Mouse (Mus musculus) limb, embryonic 12.5 days (tissue): ENCODE results near the gene Lingo2. TPM values are rescaled to one million over a fixed set of nuclear protein-coding genes. Genes with fewer than 3 reads are reported as not detected.

Experiments
- ATAC-seq: fragments of 200-750 bp; cut with Nextera tagmentation; 2 replicates; pipeline ENCODE4 v1.8.0; 2017; ENCODE audit warnings: low read depth, moderate TSS enrichment; ENCODE audit not compliant: insufficient number of reproducible peaks, insufficient read depth, low FRiP score, low TSS enrichment
- H3K27ac ChIP-seq: fragments of 300-500 bp; sonication (generic); 2 replicates; pipeline ENCODE4 v1.5.1; 2016; ENCODE audit warnings: mild to moderate bottlenecking, moderate library complexity
- H3K27me3 ChIP-seq: fragments of 300-500 bp; sonication (generic); 2 replicates; pipeline ENCODE4 v1.6.1; 2016; ENCODE audit warnings: mild to moderate bottlenecking, moderate library complexity
- H3K36me3 ChIP-seq: fragments of 300-500 bp; sonication (generic); 2 replicates; pipeline ENCODE4 v1.6.1; 2016; ENCODE audit warnings: mild to moderate bottlenecking, moderate library complexity
- H3K4me1 ChIP-seq: fragments of 300-500 bp; sonication (generic); replicated peaks from 2 replicates; pipeline ENCODE4 v1.6.1; 2016
- H3K4me2 ChIP-seq: fragments of 300-500 bp; sonication (generic); 2 replicates; pipeline ENCODE4 v1.6.1; 2016; ENCODE audit warnings: mild to moderate bottlenecking, moderate library complexity
- H3K4me3 ChIP-seq: fragments of 300-500 bp; sonication (generic); replicated peaks from 2 replicates; pipeline ENCODE4 v1.5.1; 2016; ENCODE audit warnings: mild to moderate bottlenecking
- H3K9ac ChIP-seq: fragments of 300-500 bp; sonication (generic); replicated peaks from 2 replicates; pipeline ENCODE4 v1.6.1; 2016; ENCODE audit warnings: mild to moderate bottlenecking, moderate library complexity
- H3K9me3 ChIP-seq: fragments of 300-500 bp; sonication (generic); 2 replicates; pipeline ENCODE4 v1.6.1; 2016; ENCODE audit warnings: mild to moderate bottlenecking, moderate library complexity
- WGBS: fragments of 180-500 bp; shearing (Covaris S2); methylation state at CpG from one replicate; pipeline ENCODE4 v1.1.7; 2016; 5-methylcytosine and 5-hydroxymethylcytosine counted together
- polyA plus RNA-seq: library from polyadenylated mRNA; unstranded; fragments of >200 nt; fragmentation: Nextera tagmentation; extraction: Ambion mirVana; gene quantifications from 2 replicates; pipeline ENCODE4 v1.2.1, GENCODE M21; 2016

The Lingo2 gene
- polyA plus RNA-seq, 1 experiment from 2014 or later: 1.4 TPM

- no peak for ATAC-seq
- Histone ChIP-seq H3K27ac (no peak overlapping the region), H3K9ac (no peak overlapping the region), H3K9me3 (peaks cover 5% of the 10 kb centered on the region), H3K4me2 (no peak overlapping the region), H3K4me1 (no peaks in the 10 kb centered on the region), H3K36me3 (no peaks in the 10 kb centered on the region), H3K4me3 (no peak overlapping the region), H3K27me3 (no peaks in the 10 kb centered on the region)
- 73% methylated on average over 7 of the region's 7 CpGs for WGBS
Observed at GRCm38 (mm10) chr4:35823322-35823870, 1128.2 kb downstream of the Lingo2 start.

GRCm38 (mm10) chr4:35820701-35821100, 1130.8 kb downstream of the Lingo2 start:
- H3K9me3 ChIP-seq: no peaks in the 10 kb centered on the region
- H3K36me3 ChIP-seq: no peaks in the 10 kb centered on the region
- ATAC-seq: no peak
- 89% methylated on average over 1 of the region's 1 CpGs for WGBS
- H3K4me1 ChIP-seq: no peaks in the 10 kb centered on the region
- no peak overlapping the region for H3K4me3 ChIP-seq
- H3K9ac ChIP-seq: no peak overlapping the region
- no peak overlapping the region for H3K27ac ChIP-seq
- H3K27me3 ChIP-seq: no peaks in the 10 kb centered on the region
- H3K4me2 ChIP-seq: no peak overlapping the region

- H3K4me2 ChIP-seq: no peak overlapping the region
- no peak overlapping the region for H3K9ac ChIP-seq
- H3K27ac ChIP-seq: no peak overlapping the region
- no peaks in the 10 kb centered on the region for H3K4me1 ChIP-seq
- WGBS: 83% methylated on average over 1 of the region's 1 CpGs
- ATAC-seq: no peak
- no peaks in the 10 kb centered on the region for H3K36me3 ChIP-seq
- no peaks in the 10 kb centered on the region for H3K27me3 ChIP-seq
- H3K4me3 ChIP-seq: no peak overlapping the region
- no peaks in the 10 kb centered on the region for H3K9me3 ChIP-seq
Observed at GRCm38 (mm10) chr4:35814698-35815097, 1136.8 kb downstream of the Lingo2 start.

GRCm38 (mm10) chr4:35807497-35808210, 1143.9 kb downstream of the Lingo2 start:
- H3K9me3 ChIP-seq: no peaks in the 10 kb centered on the region
- ATAC-seq: peak; percentile 42
- H3K4me2 ChIP-seq: no peak overlapping the region
- H3K27ac ChIP-seq: no peak overlapping the region
- H3K4me1 ChIP-seq: 0 out of 2 replicates have a peak, but pooled peaks cover 4% of the 10 kb centered on the region
- no peaks in the 10 kb centered on the region for H3K27me3 ChIP-seq
- WGBS: 65% methylated on average over 6 of the region's 6 CpGs
- H3K4me3 ChIP-seq: no peak overlapping the region
- no peak overlapping the region for H3K9ac ChIP-seq
- H3K36me3 ChIP-seq: no peaks in the 10 kb centered on the region

- no peak overlapping the region for H3K4me3 ChIP-seq
- H3K9me3 ChIP-seq: no peaks in the 10 kb centered on the region
- no peak overlapping the region for H3K27ac ChIP-seq
- H3K27me3 ChIP-seq: no peaks in the 10 kb centered on the region
- 0 out of 2 replicates have a peak, but pooled peaks cover 4% of the 10 kb centered on the region for H3K4me1 ChIP-seq
- no peak overlapping the region for H3K9ac ChIP-seq
- H3K36me3 ChIP-seq: no peaks in the 10 kb centered on the region
- no peak overlapping the region for H3K4me2 ChIP-seq
- WGBS: 72% methylated on average over 2 of the region's 2 CpGs
- ATAC-seq: no peak
Observed at GRCm38 (mm10) chr4:35806881-35807464, 1144.6 kb downstream of the Lingo2 start.

- Histone ChIP-seq H3K4me3 (no peak overlapping the region), H3K4me2 (no peak overlapping the region), H3K27me3 (no peaks in the 10 kb centered on the region), H3K27ac (no peak overlapping the region), H3K9me3 (no peaks in the 10 kb centered on the region), H3K9ac (no peak overlapping the region), H3K4me1 (no peaks in the 10 kb centered on the region), H3K36me3 (no peaks in the 10 kb centered on the region)
- no peak for ATAC-seq
- 81% methylated on average over 5 of the region's 5 CpGs for WGBS
Observed at GRCm38 (mm10) chr4:35784255-35784921, 1167.2 kb downstream of the Lingo2 start.

GRCm38 (mm10) chr4:35770810-35771209, 1180.7 kb downstream of the Lingo2 start:
- H3K27me3 ChIP-seq: no peaks in the 10 kb centered on the region
- 80% methylated on average over 7 of the region's 7 CpGs for WGBS
- no peak overlapping the region for H3K27ac ChIP-seq
- H3K4me1 ChIP-seq: no peaks in the 10 kb centered on the region
- H3K9me3 ChIP-seq: no peaks in the 10 kb centered on the region
- no peak overlapping the region for H3K4me3 ChIP-seq
- no peak overlapping the region for H3K9ac ChIP-seq
- H3K4me2 ChIP-seq: no peak overlapping the region
- ATAC-seq: no peak
- no peaks in the 10 kb centered on the region for H3K36me3 ChIP-seq

GRCm38 (mm10) chr4:35766905-35767304, 1184.6 kb downstream of the Lingo2 start:
- ATAC-seq: no peak
- no peaks in the 10 kb centered on the region for H3K36me3 ChIP-seq
- H3K27ac ChIP-seq: no peak overlapping the region
- no peaks in the 10 kb centered on the region for H3K9me3 ChIP-seq
- H3K9ac ChIP-seq: no peak overlapping the region
- H3K4me2 ChIP-seq: no peak overlapping the region
- no peaks in the 10 kb centered on the region for H3K4me1 ChIP-seq
- 87% methylated on average over 6 of the region's 6 CpGs for WGBS
- no peak overlapping the region for H3K4me3 ChIP-seq
- no peaks in the 10 kb centered on the region for H3K27me3 ChIP-seq

GRCm38 (mm10) chr4:35761181-35761580, 1190.4 kb downstream of the Lingo2 start:
- 64% methylated on average over 5 of the region's 5 CpGs for WGBS
- no peaks in the 10 kb centered on the region for H3K4me1 ChIP-seq
- no peak for ATAC-seq

GRCm38 (mm10) chr4:35752121-35752860, 1199.3 kb downstream of the Lingo2 start:
- 69% methylated on average over 6 of the region's 6 CpGs for WGBS
- Histone ChIP-seq H3K9ac (no peak overlapping the region), H3K4me2 (no peak overlapping the region), H3K4me1 (no peaks in the 10 kb centered on the region), H3K36me3 (no peaks in the 10 kb centered on the region), H3K4me3 (no peak overlapping the region), H3K27me3 (no peaks in the 10 kb centered on the region), H3K27ac (no peak overlapping the region), H3K9me3 (no peaks in the 10 kb centered on the region)
- no peak for ATAC-seq

More at GRCm38 (mm10) chr4:35761181-35761580, 1190.4 kb downstream of the Lingo2 start:
- Histone ChIP-seq H3K4me3 (no peak overlapping the region), H3K36me3 (no peaks in the 10 kb centered on the region), H3K27me3 (no peaks in the 10 kb centered on the region), H3K9me3 (no peaks in the 10 kb centered on the region), H3K27ac (no peak overlapping the region), H3K9ac (no peak overlapping the region), H3K4me2 (no peak overlapping the region)

- WGBS: 78% methylated on average over 6 of the region's 6 CpGs
- no peak for ATAC-seq
- Histone ChIP-seq H3K36me3 (no peaks in the 10 kb centered on the region), H3K4me1 (no peaks in the 10 kb centered on the region), H3K9me3 (no peaks in the 10 kb centered on the region), H3K27me3 (no peaks in the 10 kb centered on the region), H3K27ac (no peak overlapping the region), H3K4me3 (no peak overlapping the region), H3K4me2 (no peak overlapping the region), H3K9ac (no peak overlapping the region)
Observed at GRCm38 (mm10) chr4:35746693-35747092, 1204.9 kb downstream of the Lingo2 start.
